Mouse (Mus musculus) cerebellum, postnatal 14 days (tissue): ENCODE measurements around the gene Rnf8.
A peak's percentile ranks its signal among the peaks of the same experiment; 100 is the strongest.

Experiments
- DNase-seq, 2 experiments: peaks; one replicate each; pipeline ENCODE4 v3.0.0; 2021; ENCODE audit warnings: mixed read lengths in 2 of 2

The Rnf8 gene

DNA sequence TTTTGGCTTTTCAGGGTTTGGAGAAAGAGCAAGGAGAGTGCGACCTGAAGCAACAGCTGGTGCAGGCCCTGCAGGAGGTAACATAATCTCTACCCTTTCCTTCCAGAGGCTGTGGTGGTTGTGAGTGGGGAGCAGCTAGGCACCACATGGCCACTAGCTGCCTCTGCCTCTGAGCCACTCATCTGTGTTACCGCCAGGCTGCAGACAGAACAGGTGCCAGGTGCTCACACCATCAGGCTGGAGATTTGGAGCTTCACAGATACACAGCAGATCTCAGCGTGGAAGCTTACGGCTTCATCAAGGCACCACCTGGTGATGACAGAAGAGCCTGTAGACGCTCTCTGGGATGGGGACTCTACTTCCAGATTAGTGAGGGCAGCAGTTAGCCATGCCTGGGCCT lies 14.4 kb downstream of the Rnf8 start:
- DNase-seq: peak; percentile 32 to 36

DNA sequence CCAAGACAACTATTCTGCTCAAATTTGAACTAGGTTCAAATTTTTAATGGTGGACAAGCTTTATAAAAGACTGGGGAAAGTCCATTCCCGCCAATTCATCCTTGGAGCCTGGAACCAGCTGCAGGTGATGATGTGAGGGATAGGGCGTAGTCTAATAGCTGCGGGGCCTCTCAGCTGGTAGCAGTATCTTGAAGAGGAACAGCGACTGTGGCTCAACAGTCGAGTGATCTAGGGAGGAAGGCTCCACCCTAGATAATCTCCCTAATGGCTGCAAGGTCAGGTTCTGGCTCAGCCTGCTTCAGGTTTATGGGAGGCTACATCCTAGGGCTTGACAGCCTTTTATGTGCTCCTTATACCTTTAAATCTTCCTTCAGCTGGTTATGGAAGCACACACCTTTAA lies 15.0 kb downstream of the Rnf8 start:
- DNase-seq: no peak

DNA sequence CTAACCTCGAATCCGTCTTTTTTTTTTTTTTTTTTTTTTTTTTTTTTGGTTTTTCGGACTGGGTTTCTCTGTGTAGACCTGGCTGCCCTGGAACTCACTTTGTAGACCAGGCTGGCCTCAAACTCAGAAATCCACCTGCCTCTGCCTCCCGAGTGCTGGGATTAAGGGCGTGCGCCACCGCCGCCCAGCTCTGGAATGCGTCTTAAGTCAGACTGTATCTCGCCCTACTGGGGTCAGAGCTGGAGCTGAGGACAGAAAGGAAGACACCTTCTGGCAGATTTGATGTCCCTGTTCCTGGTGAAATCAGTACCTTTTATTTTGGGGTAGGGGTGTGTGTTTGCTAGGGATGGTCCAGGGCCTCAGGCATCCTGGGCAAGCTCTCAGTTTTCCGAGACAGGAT lies 17.7 kb downstream of the Rnf8 start:
- DNase-seq: no peak

DNA sequence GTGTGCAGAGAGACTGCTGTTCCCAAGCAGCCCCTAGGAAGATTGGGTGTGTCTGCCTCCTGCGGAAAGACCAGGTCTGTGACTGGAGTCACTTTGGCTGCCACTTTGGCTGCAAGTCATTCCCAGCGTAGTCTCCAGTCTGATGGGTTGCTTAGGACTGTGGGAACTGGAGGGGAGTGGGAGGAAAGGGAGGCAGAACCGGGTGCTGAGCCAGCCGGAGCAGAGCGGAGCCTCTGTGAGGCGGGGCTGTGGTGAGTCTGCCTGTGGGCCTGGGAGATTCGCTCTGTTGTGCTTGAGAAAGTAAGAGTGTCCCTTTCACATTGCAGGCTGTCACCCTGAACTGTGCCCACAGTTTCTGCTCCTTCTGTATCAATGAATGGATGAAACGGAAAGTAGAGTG lies 20.9 kb downstream of the Rnf8 start:
- DNase-seq: no peak

GRCm38 (mm10) chr17:29636118-29636517 lies 21.5 kb downstream of the Rnf8 start:
- peak; percentile 72 for DNase-seq

DNA sequence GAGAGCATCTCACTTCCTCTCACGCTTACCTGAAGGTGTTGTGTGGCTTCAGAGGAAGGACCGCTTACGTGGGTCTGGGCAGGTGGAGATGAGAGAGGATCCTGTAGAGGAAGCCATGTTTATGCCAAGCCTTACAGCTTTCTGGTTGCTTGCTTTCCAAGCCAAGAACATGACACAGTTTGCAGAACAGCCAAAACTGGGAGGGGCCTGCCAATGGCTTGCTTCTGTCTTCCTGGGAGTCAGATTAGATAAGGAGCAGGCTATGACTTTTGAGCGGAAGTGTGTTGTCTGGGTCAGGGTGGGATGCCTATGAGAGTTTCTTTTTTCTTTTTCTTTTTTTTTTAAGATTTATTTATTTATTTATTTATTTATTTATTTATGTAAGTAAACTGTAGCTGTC lies 22.8 kb downstream of the Rnf8 start:
- DNase-seq: peak; percentile 58 to 59

- no peak for DNase-seq
Observed at GRCm38 (mm10) chr17:29637895-29638294, 23.3 kb downstream of the Rnf8 start.

DNA sequence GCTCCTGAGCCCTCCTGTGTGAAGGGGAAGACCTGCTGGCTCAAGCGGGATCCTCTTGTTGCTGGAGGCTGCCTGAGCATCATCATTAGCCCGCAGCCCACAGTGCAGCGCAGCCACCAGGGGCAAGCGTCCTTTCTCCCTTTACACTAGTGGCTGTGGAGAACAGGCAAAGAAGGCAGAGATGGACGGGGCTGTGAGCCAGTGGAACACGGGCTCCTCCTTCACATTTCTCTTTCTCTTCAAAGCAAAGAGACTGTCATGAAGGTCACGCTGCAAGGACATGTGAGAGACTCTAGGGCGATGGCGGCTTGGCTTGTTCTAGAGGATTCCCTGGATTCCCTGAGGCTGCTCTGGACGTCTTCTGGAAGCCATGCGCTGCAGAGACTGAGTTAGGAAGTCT lies 26.4 kb downstream of the Rnf8 start:
- no peak for DNase-seq

DNA sequence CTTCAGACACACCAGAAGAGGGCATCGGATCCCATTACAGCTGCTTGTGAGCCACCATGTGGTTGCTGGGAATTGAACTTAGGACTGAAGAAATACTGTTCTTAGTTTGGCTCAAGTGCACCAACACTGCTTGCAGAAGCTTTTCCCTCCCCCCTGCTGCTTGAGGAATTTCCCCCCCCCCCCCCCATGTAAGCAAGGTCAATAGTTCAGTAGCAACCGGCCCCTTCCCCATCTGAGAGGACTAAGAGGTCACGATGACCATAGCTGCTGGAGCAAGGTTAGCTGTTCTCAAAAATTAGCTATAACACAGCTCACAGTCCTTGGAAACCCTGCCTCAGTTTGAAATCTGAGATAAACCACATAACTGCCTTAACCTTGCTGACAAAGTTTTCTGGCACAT lies 27.6 kb downstream of the Rnf8 start:
- no peak for DNase-seq

GRCm38 (mm10) chr17:29658249-29658648 lies 43.7 kb downstream of the Rnf8 start:
- no peak for DNase-seq

- DNase-seq: peak; percentile 97 to 99
Observed at GRCm38 (mm10) chr17:29660076-29660761, 45.6 kb downstream of the Rnf8 start, which contains the start of gene Cmtr1. Cmtr1 (plus strand) TSS chr17:29660595.

DNA sequence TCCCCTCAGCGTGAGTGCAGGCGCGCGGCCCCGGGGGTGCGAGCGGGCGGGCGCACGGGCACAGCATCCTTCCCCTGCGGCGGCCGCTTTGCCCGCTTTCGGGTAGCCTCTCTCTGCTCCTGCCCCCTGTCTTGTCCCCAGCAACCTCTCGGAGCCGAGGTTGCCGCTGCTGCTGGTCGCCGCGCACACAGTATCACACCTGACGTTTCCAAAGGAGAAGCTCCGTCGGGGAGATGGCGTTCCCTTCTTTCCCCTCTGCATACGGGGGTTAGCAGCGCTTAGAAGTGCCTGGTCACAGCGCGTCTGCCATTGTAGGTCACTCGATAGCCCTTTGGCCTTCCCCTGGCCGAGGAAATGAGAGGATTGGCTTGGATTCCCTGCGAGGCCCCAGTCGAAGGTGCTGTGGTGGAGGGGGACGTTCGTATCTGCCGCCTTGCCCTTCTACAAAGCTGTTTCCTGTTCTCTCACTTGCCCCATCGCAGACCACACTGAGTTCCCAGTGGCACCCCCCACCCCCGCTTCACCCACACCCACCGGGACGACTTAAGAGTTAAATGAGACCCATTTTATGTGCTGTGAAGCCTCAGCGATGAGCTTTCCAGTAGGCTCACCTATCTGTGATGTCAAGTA lies 46.3 kb downstream of the Rnf8 start:
- no peak for DNase-seq

DNA sequence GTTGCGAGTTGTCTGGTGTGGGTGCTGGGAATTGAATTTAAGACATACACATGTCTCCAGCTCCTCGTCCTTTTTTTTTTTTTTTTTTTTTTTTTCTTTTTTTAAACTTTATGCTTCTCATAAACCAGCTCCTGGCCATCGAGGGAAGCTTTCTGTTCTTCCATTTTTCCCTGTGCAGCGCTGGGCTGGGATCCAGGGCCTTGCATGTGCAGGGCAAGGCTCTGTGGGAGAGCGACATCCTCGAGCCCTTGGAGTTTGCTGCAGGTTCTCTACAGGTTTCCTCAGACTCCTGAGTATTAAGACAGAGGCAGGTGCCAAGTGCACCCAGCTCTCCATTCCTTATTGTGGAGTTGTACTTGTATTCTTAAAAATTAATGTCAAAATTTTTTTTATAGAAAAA lies 47.6 kb downstream of the Rnf8 start:
- peak; percentile 33 to 38 for DNase-seq

GRCm38 (mm10) chr17:29668051-29668986 lies 53.7 kb downstream of the Rnf8 start:
- peak; percentile 78 to 88 for DNase-seq

- DNase-seq: no peak
Observed at GRCm38 (mm10) chr17:29669030-29669429, 54.4 kb downstream of the Rnf8 start.

- DNase-seq: no peak
Observed at GRCm38 (mm10) chr17:29669936-29670335, 55.3 kb downstream of the Rnf8 start.

DNA sequence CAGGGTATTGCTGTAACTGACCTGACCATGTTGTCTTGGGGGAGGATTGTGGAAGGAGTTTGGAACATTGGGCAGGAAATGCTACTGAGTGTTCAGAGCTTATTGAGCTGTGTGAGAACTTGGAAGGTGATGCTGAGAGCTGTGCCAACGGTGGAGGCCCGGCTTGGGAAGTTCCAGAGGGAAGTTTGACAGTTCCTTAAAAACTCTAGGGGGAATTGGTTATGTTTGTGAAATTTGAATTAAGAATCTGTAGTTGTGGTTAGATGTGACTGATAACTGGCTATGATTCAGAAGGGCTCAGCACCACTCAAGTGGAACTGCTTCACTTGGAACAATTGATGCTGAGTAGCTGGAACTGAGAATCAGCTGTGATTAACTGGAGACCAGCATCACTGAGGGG lies 56.4 kb downstream of the Rnf8 start:
- peak in 1 of 2 experiments; percentile 47 for DNase-seq

- DNase-seq: no peak
Observed at GRCm38 (mm10) chr17:29673325-29673724, 58.7 kb downstream of the Rnf8 start.

DNA sequence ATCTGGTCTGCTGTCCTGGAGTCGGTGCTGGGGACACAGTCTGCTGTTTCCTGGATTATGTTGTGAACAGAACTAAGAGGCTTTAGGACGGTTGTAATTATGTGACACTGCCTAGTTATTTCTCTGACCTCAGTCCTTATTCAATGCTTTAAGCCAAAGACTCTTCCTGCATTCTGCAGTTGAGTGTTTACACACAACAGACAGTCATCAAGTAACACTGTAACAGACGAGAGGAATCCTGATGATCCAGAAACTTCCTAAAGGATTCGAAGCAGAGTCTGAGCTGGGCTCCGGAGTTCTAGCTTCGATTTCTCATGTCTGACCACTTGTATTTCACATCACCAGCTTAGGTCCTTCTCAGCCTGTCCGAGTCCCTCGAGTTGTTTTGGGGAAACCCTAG lies 63.9 kb downstream of the Rnf8 start:
- no peak for DNase-seq

DNA sequence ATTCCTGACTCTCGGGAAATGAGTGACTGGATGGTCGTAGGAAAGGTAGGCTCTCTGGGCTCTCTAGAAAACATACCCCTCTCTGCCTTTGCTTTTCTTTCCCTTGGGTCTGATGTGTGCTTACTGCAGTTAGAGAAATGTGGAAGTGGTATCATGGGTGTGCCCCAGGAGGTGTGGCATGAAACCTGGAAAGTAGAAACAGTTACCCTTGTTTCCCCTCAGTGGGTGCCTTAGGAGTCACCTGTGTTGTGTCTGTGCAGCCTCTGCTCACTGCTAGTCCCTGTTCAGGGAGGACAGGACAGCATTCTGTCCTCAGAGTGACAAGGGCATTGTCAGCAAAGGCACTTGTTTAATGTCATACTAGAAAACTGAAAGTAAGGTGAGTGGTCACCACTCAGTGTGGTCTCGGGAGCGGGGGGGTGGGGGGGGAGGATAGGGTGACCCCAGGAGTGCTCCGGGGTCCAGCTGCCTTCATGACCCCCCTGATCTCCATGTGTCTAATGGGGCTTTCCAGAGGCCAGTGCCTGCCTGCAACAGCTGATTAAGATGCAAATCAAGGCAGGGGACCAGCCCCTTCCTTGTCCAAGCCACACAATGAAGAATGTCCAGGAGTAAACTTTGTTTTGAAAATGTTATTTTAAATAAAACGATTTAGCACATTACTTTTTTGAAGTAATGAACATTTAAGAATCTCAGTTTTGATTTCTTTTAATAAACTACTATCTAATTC lies 64.6 kb downstream of the Rnf8 start:
- DNase-seq: no peak

- peak; percentile 98 to 99 for DNase-seq
Observed at GRCm38 (mm10) chr17:29680174-29680573, 65.6 kb downstream of the Rnf8 start.

- no peak for DNase-seq
Observed at GRCm38 (mm10) chr17:29680921-29681320, 66.3 kb downstream of the Rnf8 start.

DNA sequence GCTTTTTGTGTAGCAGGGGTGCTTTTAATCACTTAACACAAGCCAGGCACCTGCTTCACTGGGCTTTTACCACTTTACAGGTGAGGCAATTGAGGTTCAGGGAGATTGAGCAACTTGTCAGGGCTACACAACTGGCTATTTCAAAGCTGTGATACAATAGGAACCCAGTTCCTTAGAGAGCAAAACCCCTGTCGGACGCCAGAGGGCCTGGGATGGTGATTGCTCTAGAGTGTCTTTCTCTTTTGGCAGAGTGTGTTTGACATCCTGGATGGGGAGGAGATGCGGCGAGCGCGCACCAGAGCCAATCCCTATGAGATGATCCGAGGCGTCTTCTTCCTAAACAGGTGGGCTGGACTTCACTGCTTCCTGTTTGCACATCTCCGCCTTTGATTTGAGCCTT lies 67.1 kb downstream of the Rnf8 start:
- peak; percentile 46 to 54 for DNase-seq
